Mouse (Mus musculus) left cerebral cortex, adult 2 months (tissue): Measurements from ENCODE around the gene Ap2m1. TPM values are rescaled to one million over a fixed set of nuclear protein-coding genes. Genes with fewer than 3 reads are reported as not detected.

Experiments used
- DNase-seq, 2 experiments: peaks; one replicate each; pipeline ENCODE4 v3.0.0; 2021 to 2022; ENCODE audit warnings: low spot score in 2 of 2, mixed read lengths in 1 of 2; ENCODE audit errors: extremely low spot score in 1 of 2
- H3K27ac ChIP-seq: fragments of 200-600 bp; 2 replicates; pipeline ENCODE4 v1.8.1; 2022
- H3K4me3 ChIP-seq: fragments of 200-600 bp; 2 replicates; pipeline ENCODE4 v1.8.1; 2022
- CTCF ChIP-seq: fragments of 200-600 bp; IDR thresholded peaks from 2 replicates; pipeline ENCODE4 v1.8.1; 2022; ENCODE audit warnings: antibody characterized with exemption, mild to moderate bottlenecking, moderate library complexity
- intact Hi-C: fragments of 180-260 bp; cut with DNase I; formaldehyde crosslinking; loops from one replicate; pipeline ENCODE4 v1.15.1; 2025
- total RNA-seq, 2 experiments: library from RNA; stranded (reverse); gene quantifications; 2 replicates each; pipeline ENCODE4 v1.2.3; 2021

Gene Ap2m1
- total RNA-seq, 2 experiments from 2014 or later = 804 to 827 TPM

DNA sequence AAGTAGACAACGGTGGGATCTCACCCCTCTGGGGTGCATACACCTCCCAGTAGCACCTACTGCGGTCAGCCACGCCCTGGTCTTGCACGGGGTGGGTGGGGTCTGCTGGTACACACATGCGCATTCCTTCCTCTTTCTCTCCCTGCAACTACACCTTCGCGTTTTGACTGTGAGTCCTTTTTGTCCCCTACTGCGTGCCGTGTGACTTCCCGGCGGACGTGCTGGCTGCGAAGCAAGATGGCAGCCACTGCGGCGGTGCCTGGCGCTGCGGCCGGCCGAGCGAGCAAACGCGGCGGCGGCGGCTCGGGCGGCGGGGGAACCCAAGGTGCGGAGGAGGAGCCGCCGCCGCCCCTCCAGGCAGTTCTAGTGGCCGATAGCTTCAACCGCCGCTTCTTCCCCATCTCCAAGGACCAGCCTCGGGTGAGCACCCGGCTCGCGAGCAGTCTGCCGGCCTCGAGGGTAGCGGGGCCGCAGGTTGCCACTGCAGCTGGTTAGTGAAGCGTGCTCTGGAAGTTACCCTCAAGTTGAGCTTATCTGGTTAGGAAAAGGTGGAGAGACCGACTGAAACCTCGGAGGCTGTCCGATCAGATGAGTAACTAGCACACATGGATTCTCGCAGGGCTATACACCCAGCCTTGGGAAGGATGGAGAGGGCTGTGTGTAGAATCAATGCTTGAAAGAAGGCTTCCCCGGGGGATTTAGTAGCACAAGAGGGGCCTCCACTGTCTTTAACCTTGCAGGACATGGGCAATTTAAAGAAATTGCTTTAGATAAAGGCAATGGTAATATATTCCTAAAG, 36.4 kb upstream of the Ap2m1 start, which contains the start of gene Eif2b5:
Gene Eif2b5, plus strand, starts transcription at position 141 of the 799 bp plus-strand sequence.
- peak; percentile 94 to 96 for DNase-seq
- intact Hi-C loops = loop anchor here (1.0 to 10.0 kb wide), 3 partner anchors 49 to 696 kb away; partner anchors contain the start of genes Abcf3 and Camk2n2
- H3K27ac ChIP-seq = peak within 1 kb of the TSS; percentile 86
- no peak for TF ChIP-seq CTCF
- peak within 1 kb of the TSS; percentile 87 for H3K4me3 ChIP-seq

DNA sequence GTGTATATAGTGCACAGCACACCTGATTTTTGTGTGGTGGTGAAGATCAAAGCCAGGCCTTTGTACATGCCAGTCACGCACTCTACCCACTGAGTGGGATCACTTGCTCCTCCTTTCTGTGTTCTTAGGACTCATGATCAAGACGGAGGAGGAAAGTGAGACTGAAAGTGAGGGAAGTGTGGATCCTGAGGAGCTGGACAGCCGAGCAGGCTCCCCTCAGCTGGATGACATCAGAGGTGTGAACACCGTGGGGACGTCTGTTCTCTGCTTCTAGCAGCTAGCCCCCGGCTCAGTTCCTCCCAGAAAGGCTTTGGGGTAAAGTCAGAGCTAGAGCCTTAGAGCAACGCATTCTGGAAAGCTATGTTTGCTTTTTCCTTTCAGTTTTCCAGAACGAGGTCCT, 29.3 kb upstream of the Ap2m1 start:
- no peak for DNase-seq

DNA sequence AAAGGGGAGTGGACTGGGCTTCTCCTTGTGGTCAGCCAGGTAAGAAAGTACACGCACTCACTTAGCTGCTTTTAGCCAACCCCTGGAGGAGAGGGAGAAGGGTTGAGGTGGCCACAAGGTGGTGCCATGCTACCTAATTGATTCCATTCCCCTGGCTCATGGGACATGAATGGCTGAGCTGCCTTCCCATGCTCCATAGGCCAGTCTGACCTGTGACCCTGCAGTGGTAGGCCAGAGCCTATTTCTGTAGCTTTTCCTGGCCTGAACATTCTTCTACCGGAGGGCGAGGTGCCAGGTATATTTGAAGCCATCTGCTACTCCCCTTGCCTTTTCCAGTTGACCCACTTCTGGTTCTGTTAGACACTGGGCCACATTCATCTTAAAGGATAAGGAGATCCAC, 25.9 kb upstream of the Ap2m1 start:
- Histone ChIP-seq H3K4me3 (no peak overlapping the region), H3K27ac (no peak overlapping the region)
- peak; percentile 41 for TF ChIP-seq CTCF
- no peak for DNase-seq
- intact Hi-C loops = no loop called here

More for the DNA sequence above, 29.3 kb upstream of the Ap2m1 start:
- no peak overlapping the region for H3K4me3 ChIP-seq
- no peak for TF ChIP-seq CTCF
- peak overlapping the region; percentile 64 for H3K27ac ChIP-seq
- intact Hi-C loops = no loop called here

DNA sequence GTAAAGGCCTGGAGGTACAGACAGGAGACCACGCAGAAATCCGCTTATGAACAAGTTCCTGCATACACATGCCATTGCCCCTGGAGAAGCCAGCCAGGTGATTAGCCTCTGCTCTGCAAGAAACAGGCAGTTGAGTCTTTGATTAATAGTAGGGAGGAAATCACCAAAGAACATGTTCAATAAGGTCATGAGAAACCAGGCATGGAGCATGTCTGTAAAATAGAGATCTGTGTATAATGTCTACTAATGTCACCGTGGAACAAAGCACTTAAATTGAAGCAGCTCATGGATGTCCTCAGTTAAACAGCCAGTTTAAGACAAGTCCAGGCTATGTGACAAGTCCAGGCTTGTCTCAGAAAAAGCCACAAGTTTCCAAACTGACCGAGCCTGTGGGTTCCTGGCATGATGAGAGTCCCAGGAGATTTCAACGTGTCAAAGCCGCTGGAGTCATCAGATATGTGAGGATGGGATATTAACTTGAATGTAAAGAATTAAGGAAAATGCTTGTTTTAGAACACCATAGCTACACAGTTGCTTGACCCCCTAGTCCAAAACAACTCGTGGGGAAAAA, 23.9 kb upstream of the Ap2m1 start:
- no peak for DNase-seq
- TF ChIP-seq CTCF = no peak
- intact Hi-C loops = no loop called here
- Histone ChIP-seq H3K4me3 (no peak overlapping the region), H3K27ac (no peak overlapping the region)

DNA sequence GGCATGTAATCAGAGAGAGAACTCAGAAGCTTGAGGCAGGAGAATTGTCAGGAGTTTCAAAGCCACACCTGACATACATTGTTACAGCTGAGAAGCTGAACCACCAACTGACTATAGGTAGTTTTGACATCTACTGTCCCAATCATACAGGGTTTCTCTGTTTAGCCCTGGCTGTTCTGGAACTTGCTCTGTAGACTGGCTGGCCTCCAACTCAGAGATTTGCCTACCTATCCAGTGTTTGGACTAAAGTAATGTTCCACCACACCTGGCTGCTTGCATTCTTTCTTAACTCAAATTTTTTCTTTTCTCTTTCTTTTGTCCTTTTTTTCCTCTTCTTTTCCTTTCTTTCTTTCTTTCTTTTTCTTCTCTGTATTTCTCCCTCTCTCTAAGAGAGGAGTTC, 19.2 kb upstream of the Ap2m1 start:
- Histone ChIP-seq H3K4me3 (peak overlapping the region; percentile 98; the same call in 1 of the 2 replicates), H3K27ac (no peak overlapping the region; the same call in 1 of the 2 replicates)
- TF ChIP-seq CTCF = no peak
- intact Hi-C loops = loop anchor here (2.0 kb wide), 2 partner anchors 19 to 33 kb away; partner anchors contain the start of genes Abcf3 and Ap2m1
- DNase-seq = no peak

DNA sequence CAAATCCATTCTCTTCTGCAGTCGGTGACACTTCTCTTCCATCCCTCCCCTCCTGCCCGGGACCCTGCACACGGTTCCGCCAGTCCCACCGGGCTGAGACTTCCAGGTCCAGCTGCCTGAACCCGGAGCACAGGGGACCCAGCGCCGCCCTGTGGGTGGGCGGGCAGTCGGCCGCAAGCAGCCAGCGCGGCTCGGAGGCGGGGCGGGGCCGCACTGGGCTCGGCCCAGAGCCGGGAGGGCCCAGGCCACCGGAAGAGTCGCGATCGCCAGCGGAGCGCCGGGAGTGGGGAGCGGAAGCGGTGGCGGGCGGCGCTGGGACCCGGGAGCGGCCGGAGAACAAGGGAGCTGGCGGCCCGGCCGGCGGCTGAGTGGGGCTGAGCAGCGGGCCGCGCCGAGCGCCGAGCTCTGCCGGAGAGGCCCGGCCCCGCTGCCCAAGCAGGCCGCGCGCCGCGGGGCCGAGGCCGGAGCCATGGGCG, 18.5 kb upstream of the Ap2m1 start, which contains the start of gene Dvl3:
Gene Dvl3, plus strand, starts transcription at position 257 of the 476 bp plus-strand sequence.
- DNase-seq = peak; percentile 84 to 89
- Histone ChIP-seq H3K27ac (peak within 1 kb of the TSS; percentile 93), H3K4me3 (peak within 1 kb of the TSS; percentile 98)
- intact Hi-C loops = loop anchor here (2.0 kb wide), 2 partner anchors 18 to 32 kb away; partner anchors contain the start of genes Abcf3 and Ap2m1
- TF ChIP-seq CTCF = peak; percentile 44

DNA sequence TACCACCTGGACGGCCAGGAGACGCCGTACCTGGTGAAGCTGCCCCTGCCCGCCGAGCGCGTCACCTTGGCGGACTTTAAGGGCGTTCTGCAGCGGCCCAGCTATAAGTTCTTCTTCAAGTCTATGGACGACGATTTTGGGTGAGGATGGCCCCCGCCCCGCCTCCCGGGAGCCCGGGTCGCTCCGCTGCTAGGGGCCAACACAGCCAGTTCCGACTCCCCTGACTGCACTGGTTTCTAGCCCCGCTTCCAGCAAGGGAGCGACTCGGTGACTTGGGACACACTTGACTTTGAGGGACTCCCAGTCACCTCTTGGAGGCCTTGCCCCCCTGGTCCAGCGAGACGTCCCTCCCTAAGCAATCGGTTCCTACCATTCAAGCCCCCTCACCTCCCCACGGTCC, 18.1 kb upstream of the Ap2m1 start:
- intact Hi-C loops = loop anchor here (2.0 kb wide), 2 partner anchors 18 to 32 kb away; partner anchors contain the start of genes Abcf3 and Ap2m1

DNA sequence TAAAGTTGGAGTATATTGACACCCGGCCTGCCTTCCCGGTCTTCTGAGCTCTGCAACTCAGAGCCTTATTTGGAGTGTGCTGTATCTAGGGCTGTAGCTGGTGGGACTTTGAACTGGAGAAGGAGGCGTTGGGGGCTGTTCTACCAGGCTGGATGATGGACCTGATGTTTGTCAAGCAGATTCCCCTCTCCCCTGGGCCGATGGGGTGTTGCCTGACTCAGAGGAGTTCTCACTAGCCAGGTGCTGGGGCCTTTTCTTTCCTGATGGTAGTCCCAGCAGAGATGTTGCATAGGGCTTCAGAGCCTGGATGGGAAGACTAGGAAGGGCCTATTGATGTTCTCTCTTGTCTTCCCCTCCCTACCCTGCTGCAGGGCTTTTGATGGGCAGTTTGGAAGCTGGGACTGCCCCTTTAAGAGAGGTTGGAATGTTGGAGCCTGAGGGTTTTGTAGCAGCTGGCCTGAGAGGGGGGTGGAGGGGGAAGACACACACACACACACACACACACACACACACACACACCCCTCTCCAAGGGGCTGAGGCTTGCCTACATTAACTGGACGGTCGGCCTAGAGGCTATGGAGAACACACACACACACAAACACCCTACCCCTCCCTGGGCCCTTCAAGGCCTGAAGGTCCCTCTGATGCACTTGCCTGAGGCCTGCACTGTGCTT, 17.4 kb upstream of the Ap2m1 start:
- DNase-seq = no peak
- Histone ChIP-seq H3K4me3 (peak overlapping the region; percentile 98), H3K27ac (peak overlapping the region; percentile 93)
- TF ChIP-seq CTCF = no peak
- intact Hi-C loops = loop anchor here (2.0 kb wide), 2 partner anchors 17 to 31 kb away; partner anchors contain the start of genes Abcf3 and Ap2m1

More for the DNA sequence above, 18.1 kb upstream of the Ap2m1 start:
- DNase-seq = no peak
- peak overlapping the region; percentile 98 for H3K4me3 ChIP-seq
- no peak for TF ChIP-seq CTCF
- peak overlapping the region; percentile 93 for H3K27ac ChIP-seq

DNA sequence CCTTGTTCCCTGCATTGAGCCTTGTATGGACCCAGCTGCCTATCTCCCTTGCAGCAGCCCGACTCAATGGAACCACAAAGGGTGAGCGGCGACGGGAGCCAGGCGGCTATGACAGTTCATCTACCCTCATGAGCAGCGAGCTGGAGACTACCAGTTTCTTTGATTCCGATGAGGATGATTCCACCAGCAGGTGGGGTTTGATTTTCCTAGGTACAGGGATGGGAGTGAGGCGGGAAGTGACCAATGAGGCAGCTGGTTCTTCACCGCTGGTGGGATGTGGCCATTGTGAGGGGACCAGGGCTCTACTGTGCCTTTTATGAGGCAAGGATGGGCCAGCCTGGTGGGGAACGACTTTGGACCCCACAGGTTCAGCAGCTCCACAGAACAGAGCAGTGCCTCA, 11.4 kb upstream of the Ap2m1 start:
- no peak for DNase-seq
- intact Hi-C loops = no loop called here
- Histone ChIP-seq H3K4me3 (no peak overlapping the region), H3K27ac (no peak overlapping the region)
- TF ChIP-seq CTCF = no peak

DNA sequence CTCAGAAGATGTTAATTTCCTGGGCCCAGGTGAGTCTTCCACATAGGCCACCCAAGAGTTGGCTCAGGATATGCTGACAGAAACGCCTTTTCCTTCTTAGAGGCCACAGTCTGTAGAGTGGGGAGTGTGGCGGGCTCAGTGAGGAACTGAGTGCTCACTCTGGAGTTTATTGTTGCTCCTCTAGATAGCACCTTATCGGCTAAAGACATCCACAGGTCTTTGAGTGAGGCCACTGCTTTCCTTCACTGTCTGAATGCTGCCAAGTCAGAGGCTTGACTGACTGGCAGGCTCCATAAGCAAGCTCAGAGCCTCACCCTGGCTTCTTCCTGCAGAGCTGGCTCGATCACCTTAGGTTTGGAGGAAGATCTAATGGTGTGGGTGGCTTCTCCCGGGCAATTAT, 6.5 kb upstream of the Ap2m1 start:
- no peak for TF ChIP-seq CTCF
- no peak for DNase-seq
- intact Hi-C loops = no loop called here

DNA sequence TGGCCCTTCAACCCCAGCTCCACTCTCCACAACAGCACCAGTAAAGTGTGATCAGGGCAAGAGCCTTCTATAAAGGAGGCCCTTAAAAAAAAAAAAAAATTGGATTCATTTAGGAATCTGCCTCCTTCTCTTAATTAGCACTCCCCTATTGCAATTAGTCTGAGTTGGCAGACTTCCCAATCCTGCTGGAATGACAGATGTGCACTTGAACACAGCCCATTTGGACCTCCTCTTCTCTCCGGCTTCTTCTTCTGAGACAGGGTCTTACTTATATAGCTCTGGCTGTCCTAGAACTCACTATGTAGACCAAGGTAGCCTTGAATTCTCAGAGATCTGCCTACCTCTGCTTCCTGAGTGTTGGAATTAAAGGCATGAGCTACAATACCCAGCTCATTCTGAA, 5.9 kb upstream of the Ap2m1 start:
- intact Hi-C loops = no loop called here
- no peak for TF ChIP-seq CTCF
- no peak for DNase-seq

More for the DNA sequence above, 6.5 kb upstream of the Ap2m1 start:
- Histone ChIP-seq H3K4me3 (no peak overlapping the region), H3K27ac (no peak overlapping the region)

More for the DNA sequence above, 5.9 kb upstream of the Ap2m1 start:
- no peak overlapping the region for H3K4me3 ChIP-seq
- no peak overlapping the region for H3K27ac ChIP-seq
